Mouse (Mus musculus) c-Kit-positive CD71-negative TER-119-negative erythroid progenitor cells, embryonic 14.5 days (primary cell): ENCODE data around the gene Gm21887.
"Not testable (repeated sequence)": the region's sequence is repeated elsewhere in the genome, so short reads cannot be mapped to it uniquely, and the experiment has no call there.

ENCODE experiments used
- DNase-seq: peaks from one replicate; pipeline ENCODE4 v3.0.0-alpha.2; 2013; ENCODE audit warnings: low read depth

The Gm21887 gene

GRCm38 (mm10) chrX:170009016-170009750 is at the start of gene Gm21887:
Gene Gm21887, plus strand, starts transcription at chrX:170009659.
- DNase-seq: peak; percentile 100

DNA sequence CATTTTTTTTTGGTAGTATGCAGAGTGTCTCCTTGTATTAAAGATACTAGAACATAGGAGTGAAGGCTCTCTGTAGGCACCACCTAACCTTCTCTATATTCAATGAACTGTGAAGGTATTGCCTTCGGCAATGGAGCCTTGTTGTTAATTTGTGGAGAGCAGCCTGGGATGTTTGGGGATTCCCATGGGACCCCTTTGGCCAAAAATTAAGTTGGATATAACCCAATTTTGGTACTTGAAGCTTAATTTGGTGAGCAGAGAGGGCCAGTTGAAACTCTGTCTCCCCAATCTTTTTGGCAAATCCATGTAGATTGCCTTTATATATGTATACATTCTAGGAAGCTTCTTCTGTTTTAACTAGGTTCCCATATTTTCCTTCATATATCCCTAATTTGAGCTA is 40.1 kb upstream of the Gm21887 start:
- DNase-seq: no peak

- peak; percentile 19 for DNase-seq
These were observed 39.7 kb upstream of the Gm21887 start for GRCm38 (mm10) chrX:169969765-169970164.

DNA sequence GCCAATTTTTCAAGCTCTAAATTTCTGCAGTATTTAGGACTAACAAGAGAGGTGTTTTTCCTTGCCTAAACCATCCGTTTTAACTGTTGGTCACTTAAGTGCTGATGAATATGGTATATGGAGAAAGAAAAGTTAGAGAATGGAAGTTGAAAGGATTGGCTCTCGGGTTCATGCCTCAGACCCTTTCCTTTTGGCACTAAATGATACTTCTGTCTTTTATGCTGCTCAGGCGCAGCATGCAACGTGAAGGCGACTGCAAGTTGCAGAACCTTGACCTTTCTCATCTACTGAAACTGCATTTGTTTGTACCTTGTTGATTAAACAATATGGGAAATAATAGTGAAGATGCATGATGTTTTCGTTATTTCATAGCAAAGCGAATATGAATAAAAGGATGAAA is 38.9 kb upstream of the Gm21887 start:
- DNase-seq: peak; percentile 9

- DNase-seq: peak; percentile 6
These were observed 37.9 kb upstream of the Gm21887 start for GRCm38 (mm10) chrX:169971562-169971961.

DNA sequence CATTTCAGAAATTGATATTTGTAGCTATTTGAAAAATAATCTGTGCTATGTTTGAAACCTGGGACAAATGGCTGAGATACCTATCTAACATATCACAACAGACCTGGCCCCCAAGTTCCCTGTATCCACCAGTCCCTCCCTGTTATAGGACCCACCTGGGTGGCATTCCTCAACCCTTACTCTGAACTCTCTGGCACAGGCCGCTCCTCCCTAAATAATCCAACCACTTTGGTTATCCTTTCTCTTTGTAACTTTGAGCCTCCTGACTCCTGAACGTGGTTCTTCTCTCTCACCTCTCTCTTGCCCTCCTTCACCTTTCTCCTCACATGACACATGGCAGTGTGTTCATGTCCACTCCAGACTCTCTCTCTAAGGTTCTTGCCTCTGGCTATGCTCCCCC is 37.3 kb upstream of the Gm21887 start:
- DNase-seq: not testable (repeated sequence)

DNA sequence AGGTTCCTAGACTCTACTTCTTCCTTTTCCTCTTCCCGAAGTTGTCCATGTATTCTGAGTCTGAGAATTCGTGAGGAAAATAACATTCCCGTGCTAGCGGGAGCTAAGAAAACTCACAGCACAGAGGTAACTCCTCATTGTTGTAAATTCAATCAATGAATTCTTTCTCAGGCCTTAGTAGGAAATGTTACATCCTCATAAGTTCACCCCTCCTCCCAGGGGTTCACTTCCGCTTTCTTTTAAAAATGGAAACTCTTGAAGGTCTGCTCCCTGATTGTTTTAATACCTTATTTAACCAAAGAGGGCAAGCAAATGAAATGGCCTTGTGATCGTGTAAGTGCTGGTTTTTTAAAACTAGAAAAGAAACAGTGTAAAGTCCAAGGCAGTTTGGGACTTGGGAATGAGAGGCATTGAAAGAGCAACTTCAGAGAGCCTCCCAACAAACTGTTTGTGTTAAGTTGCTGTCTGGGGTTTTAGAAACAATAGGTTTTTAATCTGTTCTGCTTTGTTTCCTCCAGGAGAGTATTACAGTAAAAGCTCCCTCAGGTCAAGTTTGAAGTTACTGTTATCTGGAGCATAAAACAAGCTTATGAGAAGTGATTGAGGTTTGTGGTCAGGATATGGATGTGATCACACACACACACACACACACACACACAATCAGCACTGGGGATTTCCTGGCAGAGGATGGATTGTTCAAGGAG is 36.5 kb upstream of the Gm21887 start:
- DNase-seq: peak; percentile 62

- peak; percentile 8 for DNase-seq
These were observed 35.7 kb upstream of the Gm21887 start for GRCm38 (mm10) chrX:169973806-169974205.

GRCm38 (mm10) chrX:169974456-169974855 is 35.0 kb upstream of the Gm21887 start:
- DNase-seq: peak; percentile 5

- DNase-seq: not testable (repeated sequence)
These were observed 34.5 kb upstream of the Gm21887 start for GRCm38 (mm10) chrX:169974974-169975373.

DNA sequence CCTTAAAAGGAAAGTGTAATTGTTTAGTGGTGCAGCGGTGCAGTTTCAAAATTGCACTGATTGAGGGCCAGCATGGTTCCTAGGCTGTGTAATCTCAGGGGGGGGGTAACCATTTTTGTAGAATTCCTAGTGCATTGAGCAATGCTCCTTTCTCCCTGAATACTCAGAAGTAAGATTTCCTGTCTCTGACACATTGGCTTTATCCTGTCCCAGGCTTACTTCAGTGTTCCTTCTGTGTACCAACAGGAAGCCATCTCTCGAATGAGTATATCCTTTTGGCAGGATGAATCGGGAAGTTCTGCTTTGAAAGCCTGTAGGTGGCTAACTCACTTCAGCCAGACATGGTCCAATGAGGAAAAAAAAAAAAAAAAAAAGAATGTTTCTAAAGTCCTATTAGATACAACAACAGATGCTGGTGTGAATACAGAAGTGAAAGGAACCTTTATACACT is 33.8 kb upstream of the Gm21887 start:
- peak; percentile 14 for DNase-seq

DNA sequence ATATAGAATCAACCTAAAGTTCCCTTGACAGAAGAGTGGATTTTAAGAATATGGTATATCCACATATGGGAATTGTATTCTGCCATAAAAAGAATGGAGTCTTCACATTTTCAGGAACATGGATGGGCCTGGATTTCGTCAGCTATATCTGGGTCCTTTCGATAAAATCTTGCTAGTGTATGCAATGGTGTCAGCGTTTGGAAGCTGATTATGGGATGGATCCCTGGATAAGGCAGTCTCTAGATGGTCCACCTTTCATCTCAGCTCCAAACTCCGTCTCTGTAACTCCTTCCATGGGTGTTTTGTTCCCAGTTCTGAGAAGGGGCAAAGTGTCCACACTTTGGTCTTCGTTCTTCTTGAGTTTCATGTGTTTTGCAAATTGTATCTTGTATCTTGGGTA is 33.1 kb upstream of the Gm21887 start:
- peak; percentile 4 for DNase-seq

DNA sequence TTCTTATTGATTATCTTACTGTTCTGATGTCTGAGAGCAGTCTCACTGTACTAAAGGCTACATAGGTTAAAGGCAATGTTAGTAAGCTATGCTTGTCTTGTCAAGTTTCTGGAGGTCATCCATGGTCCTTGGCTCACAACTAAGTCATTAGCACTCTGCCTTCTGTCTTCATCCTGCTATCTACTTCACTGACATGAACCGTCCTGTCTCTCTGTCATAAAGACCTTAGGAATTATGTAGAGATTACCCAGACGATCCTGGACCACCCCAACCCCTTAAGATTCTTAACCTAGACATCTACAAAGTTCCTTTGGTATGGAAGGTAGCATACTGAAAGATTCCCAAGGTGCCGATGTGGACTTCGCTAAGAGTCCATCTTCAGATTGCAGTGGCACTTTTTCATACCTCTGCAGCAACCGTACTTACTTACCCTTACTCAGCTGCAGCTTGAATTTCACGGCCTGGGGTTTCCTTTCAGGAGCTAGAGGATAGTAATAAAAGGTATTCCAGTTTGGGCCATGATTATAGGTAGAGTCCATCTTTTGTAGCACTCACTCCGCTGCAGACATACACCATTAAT is 31.5 kb upstream of the Gm21887 start:
- peak; percentile 14 for DNase-seq

DNA sequence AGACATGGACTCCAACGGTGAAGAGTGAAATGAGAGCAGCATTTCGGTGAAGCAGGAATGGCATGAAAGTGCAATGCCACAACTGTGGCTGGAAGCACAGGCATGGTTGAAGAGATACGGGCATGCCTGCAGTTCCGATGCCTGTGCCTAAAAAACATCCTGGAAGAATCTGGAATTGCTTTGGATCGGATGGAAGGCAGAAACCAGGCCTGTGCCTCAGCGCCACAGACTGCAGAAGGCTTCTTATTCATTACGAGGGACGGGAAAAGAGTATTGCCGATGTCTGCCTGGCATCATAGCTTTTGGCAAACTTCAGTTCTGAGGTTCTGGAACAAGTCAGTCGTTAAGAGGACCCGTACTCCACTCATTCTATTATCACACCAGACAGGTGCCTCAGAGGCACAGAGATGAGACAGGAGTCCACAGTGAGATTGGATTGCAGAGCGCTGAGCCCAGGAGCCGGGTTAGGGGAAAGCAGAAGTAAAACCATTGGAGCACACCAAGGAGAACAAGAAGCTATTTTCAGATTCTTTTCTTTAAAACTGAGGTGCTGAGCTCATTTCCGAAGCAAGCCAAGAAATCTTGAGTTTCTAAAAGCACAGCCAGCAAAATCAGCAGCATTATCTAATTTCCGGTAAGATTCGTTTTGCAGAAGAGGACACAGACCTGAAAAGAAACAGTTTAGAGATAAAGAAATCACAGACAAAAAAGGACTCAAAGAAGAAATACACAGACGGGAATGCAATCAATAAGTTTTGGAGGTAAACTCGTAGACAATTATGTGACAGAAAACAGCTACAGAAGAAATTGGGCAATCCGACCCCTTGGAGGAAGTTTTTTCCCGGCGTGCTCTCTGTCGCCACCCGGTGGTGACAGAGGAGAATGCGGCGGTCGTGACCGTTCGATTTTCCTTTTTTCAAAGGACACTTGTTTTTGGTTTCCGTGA is 30.8 kb upstream of the Gm21887 start:
- peak; percentile 76 for DNase-seq

DNA sequence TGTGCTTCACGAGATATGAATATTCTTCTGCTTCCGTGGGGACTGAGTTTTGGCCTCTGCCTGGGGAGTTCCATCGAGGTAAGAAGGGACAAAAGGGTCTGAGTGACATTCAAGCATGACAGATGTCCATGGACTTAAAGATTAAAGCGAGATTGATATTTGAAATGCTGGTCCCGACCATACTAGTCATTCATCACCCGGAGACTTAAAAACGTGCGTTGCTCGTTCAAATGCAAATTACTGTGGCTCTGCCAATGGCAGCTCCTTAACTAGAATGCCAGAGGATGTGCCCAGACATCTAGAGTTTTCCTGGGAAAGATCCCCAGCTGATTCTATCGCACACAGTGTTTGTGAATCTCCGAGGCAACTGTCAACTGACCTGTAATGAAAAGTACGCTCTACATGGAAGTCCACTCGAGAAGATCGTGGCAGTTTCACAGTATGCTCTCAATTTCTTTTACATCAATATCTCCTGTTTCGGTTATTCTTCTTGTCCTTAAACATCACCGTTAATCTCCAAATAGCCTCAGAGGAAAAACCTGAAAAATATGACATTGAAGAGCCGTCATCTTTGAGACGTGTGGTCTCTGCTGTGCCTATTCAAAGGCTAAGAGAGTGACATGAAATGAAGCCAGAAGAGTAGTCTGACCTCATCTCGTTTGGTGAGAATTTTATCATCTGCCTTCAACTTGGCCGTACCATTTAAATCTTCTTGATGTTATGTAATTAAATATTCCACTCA is 29.8 kb upstream of the Gm21887 start:
- DNase-seq: peak; percentile 22

GRCm38 (mm10) chrX:169980203-169980556 is 29.3 kb upstream of the Gm21887 start:
- peak; percentile 17 for DNase-seq

GRCm38 (mm10) chrX:169980809-169981289 is 28.6 kb upstream of the Gm21887 start:
- peak; percentile 25 for DNase-seq

- peak; percentile 31 for DNase-seq
These were observed 27.7 kb upstream of the Gm21887 start for GRCm38 (mm10) chrX:169981761-169982181.

- DNase-seq: peak; percentile 14
These were observed 26.7 kb upstream of the Gm21887 start for GRCm38 (mm10) chrX:169982606-169983400.
